Comparison of ENCODE assay signal across 9 mouse cellular contexts in the genomic region with DNA sequence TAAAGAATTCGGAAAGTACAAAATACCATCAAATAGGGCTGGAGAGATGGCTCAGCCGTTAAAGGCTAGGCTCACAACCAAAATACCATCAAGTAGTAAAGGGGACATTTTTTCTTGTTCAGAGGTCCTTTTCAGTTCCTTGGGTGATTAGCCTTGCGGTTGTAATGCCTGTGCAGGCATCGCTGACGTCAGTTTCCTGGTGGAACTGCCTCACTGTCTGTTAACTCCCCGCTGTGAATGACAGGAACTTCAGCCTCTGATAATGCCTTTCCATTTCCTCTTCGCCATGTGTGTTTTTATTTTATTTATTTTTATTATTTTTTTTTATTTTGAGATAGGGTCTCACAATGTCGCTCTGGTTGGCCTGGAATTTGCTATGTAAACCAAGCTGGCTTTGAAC. TPM values are rescaled to one million over a fixed set of nuclear protein-coding genes. Genes with fewer than 3 reads are reported as not detected.
DNase-seq lines count a peak whose midpoint lies in the region; ATAC-seq and TF ChIP-seq lines count a peak whose summit lies in the region.
"Had no signal": no experiment of that assay in that cellular context is flagged by ENCODE, and none has a peak within 500 bp of the region (broad histone marks: within the 10 kb centered on the region; RNA-seq: fewer than 3 reads in every experiment).

No protein-coding gene starts in this region.

- H3K4me3 ChIP-seq in thymus, adult 2 months (ENCODE audit: control insufficient read depth, insufficient read depth, low read length), result no peak overlapping the region
- no peak overlapping the region for H3K4me3 ChIP-seq in lung, embryonic 14.5 days (ENCODE audit: low read depth, low read length)
- no peak overlapping the region for H3K4me3 ChIP-seq in hindbrain, embryonic 11.5 days (ENCODE audit: low read depth, low read length)

- 10% methylated on average over 8 of the region's 8 CpGs for WGBS in thymus, adult 2 months
- WGBS in lung, embryonic 14.5 days, result 31% methylated on average over 8 of the region's 8 CpGs
- 67% methylated on average over 8 of the region's 8 CpGs for WGBS in hindbrain, embryonic 11.5 days

- no peaks in the 10 kb centered on the region for H3K27me3 ChIP-seq in thymus, adult 2 months (ENCODE audit: control insufficient read depth, insufficient read depth, low read length)
- H3K27me3 ChIP-seq in lung, embryonic 14.5 days (ENCODE audit: insufficient read depth, low read length), result no peaks in the 10 kb centered on the region
- no peaks in the 10 kb centered on the region for H3K27me3 ChIP-seq in hindbrain, embryonic 11.5 days (ENCODE audit: control insufficient read depth, insufficient read depth, low read length)

- H3K9me3 ChIP-seq in lung, embryonic 14.5 days (ENCODE audit: low read depth, low read length), result no peaks in the 10 kb centered on the region
- H3K9me3 ChIP-seq in hindbrain, embryonic 11.5 days (ENCODE audit: control insufficient read depth, low read length), result no peaks in the 10 kb centered on the region

- no peaks in the 10 kb centered on the region; the same call in 1 of the 2 replicates for H3K4me1 ChIP-seq in thymus, adult 2 months (replicated peaks; ENCODE audit: control insufficient read depth, insufficient read depth, low read length)
- H3K4me1 ChIP-seq in lung, embryonic 14.5 days (ENCODE audit: insufficient read depth), result no peaks in the 10 kb centered on the region
- H3K4me1 ChIP-seq in hindbrain, embryonic 11.5 days (replicated peaks; ENCODE audit: control insufficient read depth, insufficient read depth, low read length), result no peaks in the 10 kb centered on the region

- DNase-seq in embryo, embryonic 10 days (ENCODE audit: low spot score), result peak; percentile 34
- DNase-seq in embryo, embryonic 9.5 days (ENCODE audit: extremely low spot score), result no peak
- DNase-seq in thymus, postnatal 14 days, result peak; percentile 27
- DNase-seq in thymus, adult 2 months, result no peak
- DNase-seq in lung, embryonic 14.5 days, result peak; percentile 68
- no peak for DNase-seq in hindbrain, embryonic 11.5 days (ENCODE audit: low spot score)
- DNase-seq in layer of hippocampus, adult 8-10 months (ENCODE audit: low spot score in 2 of 2), result no peak
- DNase-seq in cerebellum, postnatal 10 days, result no peak
- DNase-seq: cerebellum, postnatal 36 days had no signal

- TF ChIP-seq CTCF in thymus, adult 2 months (IDR thresholded peaks at IDR 0.05; ENCODE audit: borderline replicate concordance, control insufficient read depth, extremely low read depth, insufficient read depth, low read length, poor library complexity), result no peak
- no peak for TF ChIP-seq CTCF in lung, embryonic 14.5 days (IDR thresholded peaks at IDR 0.05; ENCODE audit: low read depth)

- ATAC-seq in lung, embryonic 14.5 days (ENCODE audit: insufficient read depth), result no peak
- no peak for ATAC-seq in hindbrain, embryonic 11.5 days (ENCODE audit: low FRiP score)

- H3K4me2 ChIP-seq in lung, embryonic 14.5 days, result no peak overlapping the region
- no peak overlapping the region for H3K4me2 ChIP-seq in hindbrain, embryonic 11.5 days (replicated peaks; ENCODE audit: low read depth, low read length)

- TF ChIP-seq POLR2A in thymus, adult 2 months (IDR thresholded peaks at IDR 0.05; ENCODE audit: control insufficient read depth, extremely low read depth, insufficient read depth, low read length, poor library complexity), result no peak

- no peak overlapping the region for H3K9ac ChIP-seq in lung, embryonic 14.5 days
- no peak overlapping the region for H3K9ac ChIP-seq in hindbrain, embryonic 11.5 days (ENCODE audit: low read depth, low read length)

- H3K27ac ChIP-seq in thymus, adult 2 months (ENCODE audit: control insufficient read depth, insufficient read depth, low read length), result no peak overlapping the region
- H3K27ac ChIP-seq in lung, embryonic 14.5 days (ENCODE audit: low read depth), result no peak overlapping the region
- no peak overlapping the region for H3K27ac ChIP-seq in hindbrain, embryonic 11.5 days (ENCODE audit: low read depth, low read length)

- H3K36me3 ChIP-seq in thymus, adult 2 months (ENCODE audit: control insufficient read depth, insufficient read depth, low read length), result no peaks in the 10 kb centered on the region
- H3K36me3 ChIP-seq in lung, embryonic 14.5 days (ENCODE audit: insufficient read depth), result no peaks in the 10 kb centered on the region
- no peaks in the 10 kb centered on the region for H3K36me3 ChIP-seq in hindbrain, embryonic 11.5 days (ENCODE audit: control insufficient read depth, insufficient read depth, low read length)

RNA-seq across cellular contexts. Expression of a gene that starts 11.1 kb away (rescaled TPM):
- 2.1 TPM in 2 replicates for polyA plus RNA-seq in thymus, adult 2 months (2012; rRNA removed)
- 36.6 and 39.0 TPM in 2 replicates for polyA plus RNA-seq in lung, embryonic 14.5 days (2014; fragmentation: Nextera tagmentation; extraction: Ambion mirVana)
- polyA plus RNA-seq in hindbrain, embryonic 11.5 days (2014; fragmentation: Nextera tagmentation; extraction: Ambion mirVana), result 26.4 and 31.1 TPM in 2 replicates
- 10 to 100 TPM; 31.4 to 39.8 (median 34.5) TPM for total RNA-seq in layer of hippocampus, adult 8-10 months (2022)

RNA-seq across cellular contexts. Expression of a gene that starts 17.8 kb away (rescaled TPM):
- polyA plus RNA-seq in thymus, adult 2 months (2012; rRNA removed), result 10.2 and 11.4 TPM in 2 replicates
- 21.6 and 22.0 TPM in 2 replicates for polyA plus RNA-seq in lung, embryonic 14.5 days (2014; fragmentation: Nextera tagmentation; extraction: Ambion mirVana)
- polyA plus RNA-seq in hindbrain, embryonic 11.5 days (2014; fragmentation: Nextera tagmentation; extraction: Ambion mirVana), result 7.3 and 9.0 TPM in 2 replicates
- total RNA-seq in layer of hippocampus, adult 8-10 months (2022), result 10 to 100 TPM; 19.7 to 21.7 (median 20.6) TPM

Comparison
In these comparisons a context has a peak if more than half of its experiments do, and no peak if none do; other contexts are left out.
1. DNase-seq: peak in embryo, embryonic 10 days (single experiment), thymus, postnatal 14 days (single experiment) and lung, embryonic 14.5 days (single experiment); none in embryo, embryonic 9.5 days (single experiment), thymus, adult 2 months (single experiment), hindbrain, embryonic 11.5 days (single experiment), layer of hippocampus, adult 8-10 months (0 of 2) and cerebellum, postnatal 10 days (0 of 2).